In the genomic region with DNA sequence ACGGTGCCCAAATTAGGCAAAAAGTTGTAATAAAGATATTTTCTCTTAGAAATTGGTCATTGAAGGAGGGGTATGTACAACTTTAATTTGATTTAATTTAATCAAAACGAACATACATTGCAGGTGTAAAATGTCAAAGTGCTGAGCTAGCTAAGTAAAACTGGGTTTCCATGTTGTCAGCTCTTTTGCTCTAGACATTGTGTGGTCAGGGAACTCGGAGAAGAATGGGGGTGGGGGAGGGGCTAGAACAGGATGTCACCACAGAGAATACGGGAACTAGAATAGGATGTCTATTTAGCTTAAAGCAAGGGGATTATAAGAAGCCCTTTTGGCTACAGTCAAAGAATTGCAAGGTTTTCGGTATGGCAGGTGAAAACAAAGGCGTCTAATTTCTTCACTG, we compare ENCODE assay signal across 17 mouse cellular contexts. TPM values are rescaled to one million over a fixed set of nuclear protein-coding genes. Genes with fewer than 3 reads are reported as not detected.
A peak's percentile ranks its signal among the peaks of the same experiment; 100 is the strongest.
DNase-seq lines count a peak whose midpoint lies in the region; ATAC-seq lines count a peak whose summit lies in the region.
"Had no signal": no experiment of that assay in that cellular context is flagged by ENCODE, and none has a peak within 500 bp of the region (broad histone marks: within the 10 kb centered on the region; RNA-seq: fewer than 3 reads in every experiment).

No protein-coding gene starts in this region.

- peak overlapping the region; percentile 37; the same call in 1 of the 2 replicates for H3K27ac ChIP-seq in heart, embryonic 16.5 days (ENCODE audit: low read length)
- H3K27ac ChIP-seq: gastrocnemius, adult 2 months; liver, embryonic 15.5 days had no signal

- intact Hi-C loops in heart, postnatal 25 days (cut with DNase I): loop anchor here (5.0 to 10.0 kb wide), 2 partner anchors 88 to 810 kb away; no protein-coding TSS in a partner anchor

- no peaks in the 10 kb centered on the region for H3K27me3 ChIP-seq in heart, embryonic 16.5 days (ENCODE audit: control insufficient read depth, insufficient read depth, low read length)
- H3K27me3 ChIP-seq: liver, embryonic 15.5 days had no signal

- no peaks in the 10 kb centered on the region; the same call in 1 of the 2 replicates for H3K4me1 ChIP-seq in heart, embryonic 16.5 days (ENCODE audit: control insufficient read depth, insufficient read depth, low read length)
- H3K4me1 ChIP-seq: liver, embryonic 15.5 days had no signal

- no peak overlapping the region for H3K9ac ChIP-seq in heart, embryonic 16.5 days (ENCODE audit: low read length)
- H3K9ac ChIP-seq: liver, embryonic 15.5 days had no signal

- ATAC-seq in heart, embryonic 16.5 days (replicated peaks; ENCODE audit: extremely low read depth, insufficient read depth, low FRiP score): no peak
- peak; percentile 83 for ATAC-seq in common myeloid progenitor, adult 5-6 weeks (replicated peaks; ENCODE audit: low read depth, poor library complexity, severe bottlenecking)
- ATAC-seq in megakaryocyte, adult 5-6 weeks (ENCODE audit: poor library complexity, severe bottlenecking): peak; percentile 56

- H3K4me3 ChIP-seq in heart, embryonic 16.5 days (ENCODE audit: low read length): no peak overlapping the region
- H3K4me3 ChIP-seq: liver, embryonic 15.5 days had no signal

- 65% methylated on average over 6 of the region's 6 CpGs for WGBS in heart, embryonic 16.5 days

- H3K4me2 ChIP-seq in heart, embryonic 16.5 days (ENCODE audit: low read depth, low read length): no peak overlapping the region
- H3K4me2 ChIP-seq: liver, embryonic 15.5 days; midbrain, embryonic 11.5 days had no signal

- no peak for DNase-seq in heart, postnatal 25 days (ENCODE audit: low spot score)
- DNase-seq in CD4-positive, CD25-positive, alpha-beta regulatory T cell, adult 2 months (ENCODE audit: low read depth, low spot score): peak; percentile 38
- no peak for DNase-seq in adrenal gland, postnatal 4 days (ENCODE audit: low spot score in 2 of 2)
- no peak for DNase-seq in left cerebral cortex, adult 18-20 months (ENCODE audit: low spot score in 2 of 2)
- DNase-seq in layer of hippocampus, postnatal 10 days (ENCODE audit: low spot score in 2 of 2): no peak
- DNase-seq: cerebellum, postnatal 36 days; gastrocnemius, adult 2 months; heart, postnatal 14 days; kidney, postnatal 36 days; thymus, adult 2 months had no signal

- no peaks in the 10 kb centered on the region for H3K9me3 ChIP-seq in heart, embryonic 16.5 days (replicated peaks; ENCODE audit: control insufficient read depth, low read length)
- H3K9me3 ChIP-seq: liver, embryonic 15.5 days had no signal

- H3K36me3 ChIP-seq in heart, embryonic 16.5 days (ENCODE audit: control insufficient read depth, insufficient read depth): no peaks in the 10 kb centered on the region
- H3K36me3 ChIP-seq: liver, embryonic 15.5 days had no signal

RNA-seq across cellular contexts. Expression of a gene that starts 38.2 kb away (rescaled TPM):
- polyA plus RNA-seq in heart, embryonic 16.5 days (2015; fragmentation: Nextera tagmentation; extraction: Ambion mirVana): not detected in 2 replicates
- total RNA-seq in heart, postnatal 25 days (2021): not detected
- not detected in 2 replicates for total RNA-seq in common myeloid progenitor, adult 5-6 weeks (2017)
- not detected in 2 replicates for total RNA-seq in megakaryocyte, adult 5-6 weeks (2015)
- total RNA-seq in megakaryocyte, adult 5-6 weeks (2017): not detected in 2 replicates
- not detected for total RNA-seq in adrenal gland, postnatal 4 days (2021)
- total RNA-seq in left cerebral cortex, adult 18-20 months (2021): not detected
- not detected for total RNA-seq in layer of hippocampus, postnatal 10 days (2021)
- total RNA-seq: gastrocnemius, adult 2 months; heart, postnatal 14 days; left cerebral cortex, adult 8-10 months had no signal
- polyA plus RNA-seq: liver, embryonic 15.5 days; midbrain, embryonic 11.5 days; small intestine, adult 2 months; thymus, adult 2 months had no signal
